Mouse (Mus musculus) hindbrain, embryonic 12.5 days (tissue): Measurements from ENCODE around the gene Vwa7. TPM values are rescaled to one million over a fixed set of nuclear protein-coding genes. Genes with fewer than 3 reads are reported as not detected.

ENCODE experiments used
- ATAC-seq: fragments of 200-750 bp; cut with Nextera tagmentation; 2 replicates; pipeline ENCODE4 v1.8.0; 2017; ENCODE audit warnings: moderate TSS enrichment; ENCODE audit not compliant: low FRiP score
- H3K27ac ChIP-seq: fragments of 300-500 bp; sonication (generic); 2 replicates; pipeline ENCODE4 v1.5.1; 2016; ENCODE audit warnings: mild to moderate bottlenecking
- H3K27me3 ChIP-seq: fragments of 300-500 bp; sonication (generic); 2 replicates; pipeline ENCODE4 v1.6.1; 2016; ENCODE audit warnings: mild to moderate bottlenecking
- H3K36me3 ChIP-seq: fragments of 300-500 bp; sonication (generic); 2 replicates; pipeline ENCODE4 v1.6.1; 2016; ENCODE audit warnings: mild to moderate bottlenecking
- H3K4me1 ChIP-seq: fragments of 300-500 bp; sonication (generic); 2 replicates; pipeline ENCODE4 v1.6.1; 2016
- H3K4me2 ChIP-seq: fragments of 300-500 bp; sonication (generic); replicated peaks from 2 replicates; pipeline ENCODE4 v1.6.1; 2016; ENCODE audit warnings: mild to moderate bottlenecking
- H3K4me3 ChIP-seq: fragments of 300-500 bp; sonication (generic); 2 replicates; pipeline ENCODE4 v1.5.1; 2016; ENCODE audit warnings: mild to moderate bottlenecking
- H3K9ac ChIP-seq: fragments of 300-500 bp; sonication (generic); 2 replicates; pipeline ENCODE4 v1.6.1; 2016; ENCODE audit warnings: mild to moderate bottlenecking, moderate library complexity
- H3K9me3 ChIP-seq: fragments of 300-500 bp; sonication (generic); replicated peaks from 2 replicates; pipeline ENCODE4 v1.6.1; 2016; ENCODE audit warnings: mild to moderate bottlenecking
- WGBS: fragments of 180-500 bp; shearing (Covaris S2); methylation state at CpG from one replicate; pipeline ENCODE4 v1.1.7; 2016; 5-methylcytosine and 5-hydroxymethylcytosine counted together
- polyA plus RNA-seq: library from polyadenylated mRNA; unstranded; fragments of >200 nt; fragmentation: Nextera tagmentation; extraction: Ambion mirVana; gene quantifications from 2 replicates; pipeline ENCODE4 v1.2.1, GENCODE M21; 2016

The Vwa7 gene
- polyA plus RNA-seq, 1 experiment from 2014 or later: 0.12 TPM

- Histone ChIP-seq H3K4me2 (no peak overlapping the region), H3K27me3 (no peaks in the 10 kb centered on the region), H3K27ac (peak overlapping the region; percentile 23; the same call in 1 of the 2 replicates), H3K4me3 (no peak overlapping the region), H3K9me3 (no peaks in the 10 kb centered on the region), H3K4me1 (peaks cover 14% of the 10 kb centered on the region), H3K9ac (no peak overlapping the region; the same call in 1 of the 2 replicates), H3K36me3 (peaks cover 57% of the 10 kb centered on the region)
- ATAC-seq: no peak
- WGBS: 84% methylated on average over 10 of the region's 10 CpGs
Measured at GRCm38 (mm10) chr17:35016791-35017705, 669 bp downstream of the Vwa7 start.

- Histone ChIP-seq H3K4me3 (no peak overlapping the region), H3K27me3 (no peaks in the 10 kb centered on the region), H3K27ac (no peak overlapping the region), H3K4me2 (no peak overlapping the region), H3K9me3 (no peaks in the 10 kb centered on the region), H3K9ac (no peak overlapping the region), H3K36me3 (peaks cover 50% of the 10 kb centered on the region), H3K4me1 (peaks cover 14% of the 10 kb centered on the region)
- 77% methylated on average over 14 of the region's 14 CpGs for WGBS
- no peak for ATAC-seq
Measured at GRCm38 (mm10) chr17:35017706-35018030, 1.3 kb downstream of the Vwa7 start.

GRCm38 (mm10) chr17:35018171-35018570 is 1.8 kb downstream of the Vwa7 start:
- Histone ChIP-seq H3K27ac (no peak overlapping the region), H3K36me3 (peaks cover 45% of the 10 kb centered on the region), H3K27me3 (no peaks in the 10 kb centered on the region), H3K4me1 (peaks cover 14% of the 10 kb centered on the region), H3K9ac (no peak overlapping the region), H3K4me2 (no peak overlapping the region), H3K4me3 (no peak overlapping the region), H3K9me3 (no peaks in the 10 kb centered on the region)
- no peak for ATAC-seq
- WGBS: 78% methylated on average over 3 of the region's 3 CpGs

GRCm38 (mm10) chr17:35019894-35020293 is 3.5 kb downstream of the Vwa7 start:
- Histone ChIP-seq H3K27ac (no peak overlapping the region), H3K4me3 (no peak overlapping the region), H3K4me2 (no peak overlapping the region), H3K27me3 (no peaks in the 10 kb centered on the region; the same call in 1 of the 2 replicates), H3K9ac (no peak overlapping the region), H3K9me3 (no peaks in the 10 kb centered on the region), H3K36me3 (peaks cover 28% of the 10 kb centered on the region), H3K4me1 (peaks cover 14% of the 10 kb centered on the region)
- WGBS: 72% methylated on average over 11 of the region's 11 CpGs
- no peak for ATAC-seq

- Histone ChIP-seq H3K36me3 (peaks cover 22% of the 10 kb centered on the region), H3K9me3 (no peaks in the 10 kb centered on the region), H3K4me2 (no peak overlapping the region), H3K4me1 (peaks cover 14% of the 10 kb centered on the region), H3K27ac (no peak overlapping the region), H3K4me3 (no peak overlapping the region), H3K9ac (no peak overlapping the region), H3K27me3 (no peaks in the 10 kb centered on the region; the same call in 1 of the 2 replicates)
- ATAC-seq: no peak
- 92% methylated on average over 8 of the region's 8 CpGs for WGBS
Measured at GRCm38 (mm10) chr17:35020551-35020950, 4.2 kb downstream of the Vwa7 start.

- H3K36me3 ChIP-seq: peaks cover 14% of the 10 kb centered on the region
- no peaks in the 10 kb centered on the region for H3K9me3 ChIP-seq
- H3K4me3 ChIP-seq: no peak overlapping the region
- peak overlapping the region; percentile 6; the same call in 1 of the 2 replicates for H3K27ac ChIP-seq
- peaks cover 18% of the 10 kb centered on the region for H3K4me1 ChIP-seq
- H3K9ac ChIP-seq: no peak overlapping the region
- 6% methylated on average over 17 of the region's 17 CpGs for WGBS
- no peaks in the 10 kb centered on the region; the same call in 1 of the 2 replicates for H3K27me3 ChIP-seq
- peak; percentile 58 for ATAC-seq
- H3K4me2 ChIP-seq: peak overlapping the region; percentile 9; the same call in 1 of the 2 replicates
Measured at GRCm38 (mm10) chr17:35021163-35021808, 4.9 kb downstream of the Vwa7 start.

GRCm38 (mm10) chr17:35021842-35022477 is 5.6 kb downstream of the Vwa7 start:
- ATAC-seq: no peak
- H3K9ac ChIP-seq: no peak overlapping the region
- 0 out of 2 replicates have a peak overlapping the region, but pooled peaks have one; percentile 8 for H3K27ac ChIP-seq
- no peaks in the 10 kb centered on the region for H3K9me3 ChIP-seq
- H3K4me1 ChIP-seq: peaks cover 19% of the 10 kb centered on the region
- 68% methylated on average over 6 of the region's 6 CpGs for WGBS
- H3K4me2 ChIP-seq: no peak overlapping the region
- H3K27me3 ChIP-seq: no peaks in the 10 kb centered on the region; the same call in 1 of the 2 replicates
- H3K36me3 ChIP-seq: peaks cover 7% of the 10 kb centered on the region
- H3K4me3 ChIP-seq: no peak overlapping the region

- H3K36me3 ChIP-seq: peaks cover 3% of the 10 kb centered on the region; the same call in 1 of the 2 replicates
- H3K9ac ChIP-seq: no peak overlapping the region
- H3K9me3 ChIP-seq: no peaks in the 10 kb centered on the region
- H3K27me3 ChIP-seq: no peaks in the 10 kb centered on the region; the same call in 1 of the 2 replicates
- WGBS: 96% methylated on average over 8 of the region's 8 CpGs
- ATAC-seq: no peak
- no peak overlapping the region for H3K4me2 ChIP-seq
- no peak overlapping the region for H3K27ac ChIP-seq
- H3K4me3 ChIP-seq: no peak overlapping the region
- peaks cover 26% of the 10 kb centered on the region for H3K4me1 ChIP-seq
Measured at GRCm38 (mm10) chr17:35022541-35023060, 6.2 kb downstream of the Vwa7 start.

- Histone ChIP-seq H3K4me1 (peaks cover 28% of the 10 kb centered on the region), H3K9me3 (no peaks in the 10 kb centered on the region), H3K27me3 (no peaks in the 10 kb centered on the region; the same call in 1 of the 2 replicates), H3K27ac (no peak overlapping the region), H3K4me2 (no peak overlapping the region), H3K9ac (no peak overlapping the region), H3K4me3 (no peak overlapping the region), H3K36me3 (no peaks in the 10 kb centered on the region)
- WGBS: 81% methylated on average over 5 of the region's 5 CpGs
- no peak for ATAC-seq
Measured at GRCm38 (mm10) chr17:35023221-35023620, 6.8 kb downstream of the Vwa7 start.

- no peaks in the 10 kb centered on the region for H3K36me3 ChIP-seq
- H3K27ac ChIP-seq: no peak overlapping the region
- ATAC-seq: no peak
- H3K4me3 ChIP-seq: no peak overlapping the region
- H3K4me2 ChIP-seq: no peak overlapping the region
- no peaks in the 10 kb centered on the region for H3K9me3 ChIP-seq
- H3K27me3 ChIP-seq: no peaks in the 10 kb centered on the region; the same call in 1 of the 2 replicates
- H3K4me1 ChIP-seq: peaks cover 28% of the 10 kb centered on the region
- 71% methylated on average over 4 of the region's 4 CpGs for WGBS
- no peak overlapping the region for H3K9ac ChIP-seq
Measured at GRCm38 (mm10) chr17:35023756-35024155, 7.4 kb downstream of the Vwa7 start.

GRCm38 (mm10) chr17:35024261-35024660 is 7.9 kb downstream of the Vwa7 start:
- Histone ChIP-seq H3K4me1 (peaks cover 28% of the 10 kb centered on the region), H3K9ac (peak overlapping the region; percentile 14; the same call in 1 of the 2 replicates), H3K9me3 (no peaks in the 10 kb centered on the region), H3K4me3 (no peak overlapping the region), H3K27me3 (no peaks in the 10 kb centered on the region; the same call in 1 of the 2 replicates), H3K27ac (no peak overlapping the region), H3K36me3 (no peaks in the 10 kb centered on the region), H3K4me2 (no peak overlapping the region)
- 71% methylated on average over 13 of the region's 13 CpGs for WGBS
- ATAC-seq: no peak
